Mouse (Mus musculus): ENCODE data around the gene Baiap2l2. TPM values are rescaled to one million over a fixed set of nuclear protein-coding genes. Genes with fewer than 3 reads are reported as not detected.
A peak's percentile ranks its signal among the peaks of the same experiment; 100 is the strongest.

Gene Baiap2l2
- 1 to 10 TPM; 2.8 to 4.8 TPM for total RNA-seq (2021)
- long read RNA-seq, partial matches to known transcripts, result 2 of 3 reads
- long read RNA-seq, other reads (novel, unspliced or antisense), result 1 of 3 reads

DNA sequence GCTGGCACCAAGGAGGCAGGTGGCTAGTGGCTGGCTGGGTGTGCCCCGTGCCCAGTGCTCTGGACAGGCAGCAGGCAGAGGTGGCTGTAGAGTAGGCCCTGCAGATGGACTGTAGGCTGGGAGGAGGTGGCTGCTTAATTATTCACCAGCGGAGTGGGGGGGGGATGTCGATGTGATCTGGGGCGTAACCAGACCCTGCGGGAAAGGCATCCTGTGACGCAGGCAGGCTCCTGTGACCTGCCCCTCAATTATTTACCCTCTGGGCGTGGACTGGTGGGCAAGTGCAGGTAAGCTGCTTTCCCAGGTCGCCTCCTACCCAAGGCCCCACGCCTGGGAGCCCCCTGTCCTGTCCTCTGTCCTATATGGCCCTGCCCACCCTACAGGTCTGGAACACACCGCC lies at the start of gene Baiap2l2:
TSS of gene Baiap2l2 (minus strand) at position 139 of the 400 bp plus-strand sequence.
- no peak for DNase-seq (ENCODE audit: low spot score in 2 of 2)

DNA sequence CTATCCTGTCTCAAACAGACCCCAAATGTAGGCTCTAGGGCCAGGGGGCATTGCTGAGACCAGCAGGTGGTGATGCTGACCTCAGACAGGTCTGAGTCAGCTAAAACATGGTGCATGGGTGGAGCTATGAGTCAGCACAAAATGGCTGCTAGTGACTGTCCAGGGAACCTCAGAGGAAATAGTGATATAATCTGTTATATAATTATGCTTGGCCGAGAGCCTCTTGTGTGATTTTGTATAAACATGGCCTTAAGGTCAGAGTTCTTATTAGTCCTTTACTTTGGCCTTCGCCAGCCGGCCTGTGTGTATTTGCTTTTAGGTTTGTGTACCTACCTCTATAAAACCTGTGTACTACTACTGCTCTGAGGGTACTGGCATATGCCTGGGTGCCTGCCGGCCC lies 48.1 kb upstream of the Baiap2l2 start:
- DNase-seq (ENCODE audit: low spot score in 2 of 2), result no peak

DNA sequence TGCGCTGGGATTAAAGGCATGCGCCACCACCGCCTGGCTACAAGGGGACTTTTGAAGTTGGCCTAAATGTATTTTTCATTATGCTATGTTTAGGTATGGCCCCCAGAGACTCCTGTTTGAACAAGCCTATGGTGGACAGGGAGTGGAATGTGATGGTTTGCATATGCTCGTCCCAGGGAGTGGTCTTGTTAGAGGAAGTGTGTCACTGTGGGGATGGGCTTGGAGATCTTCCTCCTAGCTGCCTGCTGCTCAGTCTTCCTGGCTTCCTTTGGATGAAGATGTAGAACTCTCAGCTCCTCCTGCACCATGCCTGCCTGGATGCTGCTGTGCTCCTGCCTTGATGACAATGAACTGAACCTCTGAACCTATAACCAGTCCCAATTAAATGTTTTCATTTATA lies 45.2 kb upstream of the Baiap2l2 start:
- no peak for DNase-seq (ENCODE audit: low spot score in 2 of 2)

DNA sequence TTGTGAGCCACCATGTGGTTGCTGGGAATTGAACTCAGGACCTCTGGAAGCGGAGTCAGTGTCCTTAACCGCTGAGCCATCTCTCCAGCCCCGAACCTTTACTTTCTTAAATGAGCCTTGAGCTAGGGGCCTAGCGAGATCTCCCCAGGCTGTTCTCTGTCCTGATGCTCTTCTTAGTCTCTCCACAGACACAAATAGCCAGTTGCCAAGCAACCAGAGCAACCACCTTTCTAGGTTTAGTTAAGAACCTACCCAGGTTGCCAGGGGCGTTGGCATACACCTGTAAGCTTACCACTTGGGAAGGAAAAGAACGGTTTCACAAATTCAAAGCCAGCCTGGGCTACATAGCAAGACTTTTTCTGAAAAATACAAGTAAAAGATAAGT lies 44.6 kb upstream of the Baiap2l2 start:
- no peak for DNase-seq (ENCODE audit: low spot score in 2 of 2)

DNA sequence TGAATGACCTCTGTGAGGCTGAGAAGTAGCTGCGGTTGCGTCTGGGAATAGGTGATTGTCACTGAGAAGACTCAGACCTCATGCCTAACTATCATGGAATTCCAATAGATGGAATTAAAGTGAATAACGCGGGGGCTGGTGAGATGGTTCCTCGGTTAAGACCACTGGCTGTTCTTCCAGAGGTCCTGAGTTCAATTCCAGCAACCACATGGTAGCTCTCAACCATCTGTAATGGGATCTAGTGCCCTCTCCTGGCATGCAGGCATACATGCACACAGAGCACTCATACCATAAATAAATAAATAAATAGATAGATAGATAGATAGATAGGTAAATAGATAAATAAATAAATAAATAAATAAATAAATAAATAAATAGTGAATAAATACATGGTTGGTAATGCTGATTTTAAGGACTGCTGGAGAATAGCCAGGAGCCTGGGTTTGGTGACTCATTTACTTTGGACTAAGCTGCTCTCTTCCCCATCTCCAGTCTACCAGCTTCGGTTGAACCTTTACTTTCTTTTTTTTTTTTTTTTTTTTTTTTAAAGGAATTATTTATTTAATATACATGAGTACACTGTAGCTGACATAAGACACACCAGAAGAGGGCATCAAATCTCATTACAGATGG lies 44.1 kb upstream of the Baiap2l2 start:
- DNase-seq (ENCODE audit: low spot score in 2 of 2), result no peak

DNA sequence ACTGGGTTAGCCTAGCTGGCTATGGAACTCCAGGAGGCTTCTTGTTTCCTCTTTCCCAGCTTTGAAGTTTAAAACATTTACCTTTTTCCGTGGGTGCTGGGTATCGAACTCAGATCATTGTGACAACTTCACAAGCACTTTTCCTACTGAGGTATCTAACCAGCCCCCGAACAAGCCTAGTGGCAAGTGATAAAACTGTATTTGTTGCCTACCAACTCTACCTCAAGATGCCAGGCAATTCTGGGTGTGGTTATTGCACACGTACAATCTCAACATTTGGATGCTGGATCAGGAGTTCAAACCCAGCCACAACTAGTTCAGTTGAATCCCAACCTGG lies 43.6 kb upstream of the Baiap2l2 start:
- no peak for DNase-seq (ENCODE audit: low spot score in 2 of 2)

DNA sequence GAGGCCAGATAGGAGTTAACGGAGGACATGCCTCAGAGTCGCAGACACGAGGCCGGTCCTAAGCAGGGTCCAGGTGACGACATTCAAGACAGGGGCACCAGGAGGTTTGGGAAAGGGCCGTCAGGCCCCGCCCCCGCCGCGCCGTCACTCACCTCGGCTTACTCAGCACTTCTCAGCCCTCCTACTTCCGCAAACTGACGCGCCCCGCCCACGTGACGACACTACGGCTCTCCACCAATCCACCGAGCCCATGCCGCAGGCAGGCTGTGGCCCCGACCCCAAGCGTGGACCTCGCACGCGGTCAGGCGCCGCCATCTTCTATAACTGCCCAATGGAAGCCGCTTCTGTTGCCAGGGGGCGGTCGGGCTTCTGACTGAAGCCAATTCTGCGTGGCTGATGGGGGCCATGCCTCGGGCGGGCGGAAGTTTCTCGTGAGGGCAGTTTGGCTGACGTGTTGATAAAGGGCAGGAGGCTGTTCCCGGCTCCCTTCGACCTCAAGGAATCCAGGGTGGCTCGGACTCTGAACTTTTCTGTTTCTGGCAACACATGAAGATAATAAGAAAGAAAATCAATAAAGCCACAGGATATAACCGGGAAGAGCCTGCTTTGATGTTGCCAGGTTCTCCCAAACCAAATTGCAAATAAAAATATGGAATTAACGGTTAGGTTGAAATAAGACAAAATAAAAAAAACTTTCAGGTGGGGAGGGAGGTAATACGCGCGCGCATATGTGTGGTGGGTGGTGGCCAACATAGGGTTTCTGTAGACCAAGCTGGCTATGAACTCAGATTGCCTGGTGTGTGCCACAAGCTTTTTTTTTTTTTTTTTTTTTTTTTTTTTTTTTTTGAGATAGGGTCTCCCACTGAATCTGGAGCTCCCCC lies 43.0 kb upstream of the Baiap2l2 start, which contains the start of gene Pla2g6:
TSS of gene Pla2g6 (minus strand) at position 333 of the 881 bp plus-strand sequence.
- DNase-seq (ENCODE audit: low spot score in 2 of 2), result peak; percentile 98

DNA sequence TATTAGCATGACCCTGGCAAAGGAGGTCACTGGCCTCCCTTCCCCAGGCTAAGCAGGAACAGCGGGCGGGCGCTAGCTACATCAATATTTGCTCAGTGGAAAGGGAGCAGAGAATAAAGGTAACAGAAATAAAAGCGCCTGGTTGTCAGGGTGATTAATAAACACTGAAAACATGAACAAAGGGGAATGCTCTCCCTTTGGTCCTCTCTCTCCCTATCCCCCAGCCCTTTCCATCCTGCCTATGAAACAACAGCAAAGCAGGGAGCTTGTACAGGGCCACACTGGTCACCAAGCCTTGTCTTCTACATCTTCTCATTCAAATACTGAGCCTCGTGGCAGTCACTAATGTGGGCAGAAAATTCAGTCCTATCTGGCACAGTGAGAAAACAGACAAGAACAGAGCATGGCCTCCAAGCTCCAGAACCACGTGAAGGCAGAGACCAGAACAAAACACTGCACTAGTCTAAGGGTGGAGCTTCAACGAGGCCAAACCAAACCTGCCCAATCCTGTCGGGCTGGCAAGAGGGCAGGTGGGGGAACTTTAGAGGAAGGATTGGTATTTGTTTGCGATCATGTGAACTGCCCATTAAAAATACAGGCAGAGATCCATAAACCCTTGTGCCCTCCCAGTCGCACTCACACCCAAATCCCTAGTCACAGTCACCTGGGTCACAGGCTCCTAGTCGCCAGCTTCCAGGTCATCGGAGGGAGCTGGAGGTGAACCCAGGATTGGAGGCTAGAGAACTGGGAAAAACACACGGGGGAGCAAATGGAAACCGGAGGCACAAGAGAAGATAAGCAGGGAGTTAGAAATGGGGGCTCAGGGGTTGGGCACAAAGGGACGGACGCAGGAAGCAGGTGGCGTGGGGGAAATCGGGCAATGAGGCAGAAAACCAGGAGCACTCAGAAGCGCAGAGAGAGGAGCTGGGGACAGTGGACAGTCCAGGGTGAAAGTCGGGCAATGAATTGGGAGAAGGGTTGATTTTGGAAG lies 41.9 kb upstream of the Baiap2l2 start:
- DNase-seq (ENCODE audit: low spot score in 2 of 2), result peak; percentile 45 to 48

DNA sequence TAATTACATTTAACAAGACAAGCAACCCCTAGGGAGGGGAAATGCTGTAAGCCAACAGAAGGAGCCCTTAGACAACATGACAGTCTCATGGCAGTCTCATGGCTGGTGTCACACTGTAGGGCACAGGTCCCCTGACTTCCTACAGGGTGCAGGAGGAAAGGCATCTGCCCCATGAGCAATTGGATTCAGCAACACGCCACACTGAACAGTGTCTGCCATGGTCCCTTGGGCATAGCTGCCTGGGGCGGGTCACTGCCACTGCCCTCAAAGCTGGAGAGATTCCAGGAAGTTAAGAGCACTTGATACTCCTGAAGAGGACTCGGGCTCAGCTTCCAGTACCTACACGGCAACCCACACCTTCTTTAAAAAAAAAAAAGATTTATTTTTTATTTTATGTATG lies 40.9 kb upstream of the Baiap2l2 start:
- no peak for DNase-seq (ENCODE audit: low spot score in 2 of 2)

DNA sequence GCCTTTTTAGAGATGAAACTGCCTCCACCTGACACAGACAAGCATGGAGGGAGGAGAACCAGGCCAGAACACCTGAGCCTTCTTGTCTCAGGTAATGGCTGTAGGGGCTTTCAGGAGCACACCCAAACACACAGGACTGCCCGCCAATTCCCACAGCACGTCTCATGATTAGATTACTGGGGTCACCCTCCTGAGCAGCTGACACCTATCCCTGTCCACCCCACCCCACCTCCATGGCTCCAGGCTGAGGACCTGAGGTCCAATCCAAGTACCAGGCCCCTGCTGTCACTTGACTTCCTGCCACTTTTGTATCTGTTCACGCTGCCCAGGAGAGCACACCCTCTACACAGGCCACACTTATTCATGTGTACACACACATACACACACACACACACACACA lies 40.4 kb upstream of the Baiap2l2 start:
- no peak for DNase-seq (ENCODE audit: low spot score in 2 of 2)

DNA sequence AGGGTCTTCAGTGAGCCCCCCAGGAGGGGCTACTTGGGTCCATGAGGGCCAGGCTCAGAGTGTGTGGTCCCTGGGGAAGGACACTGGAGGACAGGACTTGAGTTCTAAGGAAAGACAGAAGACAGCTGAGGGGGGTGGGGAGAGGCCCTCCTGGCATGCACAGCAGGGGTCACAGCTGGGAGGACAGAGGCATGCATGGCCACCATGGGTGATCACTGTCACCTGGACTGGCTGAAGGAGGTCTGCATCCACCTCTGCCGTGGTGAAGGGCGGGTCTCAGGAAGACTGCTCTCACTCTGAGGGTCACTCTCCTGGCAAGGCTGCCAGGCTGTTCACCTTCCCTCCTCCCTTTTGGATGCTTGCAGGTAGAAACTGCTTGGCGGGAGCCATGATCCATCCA lies 39.0 kb upstream of the Baiap2l2 start:
- no peak for DNase-seq (ENCODE audit: low spot score in 2 of 2)

DNA sequence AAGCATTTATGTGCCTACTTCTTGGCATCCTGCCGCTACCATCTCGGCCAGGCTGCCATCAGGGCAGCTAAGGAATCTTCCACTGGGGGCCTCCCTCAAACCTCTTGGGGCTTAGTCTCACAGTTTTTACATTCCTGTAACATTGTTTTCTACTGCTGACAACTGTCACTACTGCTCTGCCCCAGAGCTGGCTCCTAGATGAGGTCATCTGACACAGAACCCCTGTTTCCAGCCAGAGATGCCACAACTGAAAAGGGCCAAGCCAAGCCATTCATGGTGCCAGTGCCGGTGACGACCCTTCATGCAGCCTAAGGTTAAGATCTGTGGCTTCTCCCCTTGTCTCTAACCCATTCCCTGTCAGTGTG lies 38.4 kb upstream of the Baiap2l2 start:
- DNase-seq (ENCODE audit: low spot score in 2 of 2), result no peak

DNA sequence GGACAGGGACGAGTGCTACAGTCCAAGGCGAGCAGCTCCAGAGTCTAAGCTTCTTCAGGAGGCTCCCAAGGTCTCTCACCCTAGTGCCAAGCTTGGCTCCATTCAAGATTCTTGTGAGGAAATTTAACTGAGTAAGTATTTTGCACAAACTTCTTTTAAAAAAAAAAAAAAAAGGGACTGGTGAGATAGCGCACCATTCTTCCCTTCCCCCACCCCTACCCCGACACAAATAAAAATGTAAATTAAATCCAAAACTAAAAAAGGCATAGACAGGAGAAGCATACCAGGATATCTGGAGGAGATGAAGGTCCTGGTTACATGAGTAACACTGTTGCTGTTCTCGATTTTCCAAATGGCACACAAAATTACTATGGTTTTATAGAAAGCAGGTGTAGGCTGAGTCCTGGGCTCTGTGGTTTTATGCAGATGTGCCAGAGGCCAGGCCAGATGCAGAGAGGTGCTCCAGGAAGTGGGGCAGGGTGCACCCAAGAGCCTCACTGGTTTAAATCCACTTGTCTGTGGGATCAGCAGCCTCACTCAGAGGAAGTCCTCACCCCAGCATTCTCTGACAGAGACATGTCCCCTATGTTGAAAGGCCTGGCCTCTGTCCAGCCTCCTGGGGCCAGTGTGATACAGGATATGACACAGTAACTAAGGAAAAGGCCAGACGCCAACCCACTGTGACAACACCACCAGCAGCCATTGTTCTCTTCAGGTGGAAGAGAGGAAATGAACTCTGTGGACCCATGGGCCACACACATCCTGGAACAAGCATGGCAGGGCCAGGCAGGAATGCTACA lies 37.9 kb upstream of the Baiap2l2 start:
- no peak for DNase-seq (ENCODE audit: low spot score in 2 of 2)

DNA sequence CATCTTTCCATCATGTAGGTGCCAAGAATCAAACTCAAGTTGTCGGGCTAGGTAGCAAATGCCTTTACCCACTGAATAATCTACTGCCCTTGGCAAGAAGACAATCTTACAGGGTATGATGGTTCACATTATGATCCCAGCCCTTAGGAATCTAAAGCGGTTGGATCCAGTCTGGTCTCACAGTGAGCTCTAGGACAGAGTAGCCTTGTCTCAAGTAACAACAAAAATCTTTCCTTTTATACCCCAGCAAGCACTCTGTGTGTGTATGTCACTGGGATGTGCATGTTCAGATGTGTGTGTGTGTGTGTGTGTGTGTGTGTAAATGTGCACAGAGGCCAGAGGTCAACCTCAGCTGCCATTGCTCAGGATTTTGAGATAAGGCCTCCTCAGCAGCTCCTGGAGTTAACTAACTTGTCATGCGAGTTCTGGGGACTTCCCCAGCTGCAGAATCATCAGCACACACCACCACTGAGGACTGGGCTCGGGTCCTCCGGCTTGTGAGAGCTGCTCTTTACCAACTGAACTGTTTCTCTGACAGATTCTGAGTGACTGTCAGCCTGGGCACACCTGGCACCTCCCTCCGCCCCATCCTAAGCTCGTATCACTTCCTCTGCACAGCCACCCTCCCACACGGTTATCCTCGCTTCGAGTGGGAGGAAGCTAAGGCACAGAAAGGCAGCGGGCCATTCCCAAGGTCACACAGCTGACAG lies 37.1 kb upstream of the Baiap2l2 start:
- DNase-seq (ENCODE audit: low spot score in 2 of 2), result no peak

DNA sequence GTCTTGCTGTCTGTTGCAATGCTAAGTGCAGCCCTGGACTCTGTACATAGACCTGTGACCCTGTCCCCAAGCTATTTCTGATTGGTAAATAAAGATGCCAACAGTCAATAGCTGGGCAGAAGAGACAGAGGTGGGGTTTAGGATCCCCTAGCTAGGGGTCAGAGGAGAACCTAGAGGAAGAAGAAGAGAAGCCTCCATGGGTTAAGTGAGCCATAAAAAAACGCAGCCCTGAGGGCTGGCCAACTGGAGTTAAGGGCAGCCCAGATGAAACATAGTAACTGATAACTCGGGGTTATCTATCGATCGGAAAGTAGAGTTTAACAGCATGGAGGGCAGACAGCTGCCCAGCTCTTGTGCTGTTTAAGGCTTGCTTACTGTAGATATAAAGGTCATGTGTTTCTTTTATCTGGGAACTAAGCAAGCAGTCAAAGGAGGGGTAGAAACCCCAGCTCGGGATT lies 36.4 kb upstream of the Baiap2l2 start:
- no peak for DNase-seq (ENCODE audit: low spot score in 2 of 2)

DNA sequence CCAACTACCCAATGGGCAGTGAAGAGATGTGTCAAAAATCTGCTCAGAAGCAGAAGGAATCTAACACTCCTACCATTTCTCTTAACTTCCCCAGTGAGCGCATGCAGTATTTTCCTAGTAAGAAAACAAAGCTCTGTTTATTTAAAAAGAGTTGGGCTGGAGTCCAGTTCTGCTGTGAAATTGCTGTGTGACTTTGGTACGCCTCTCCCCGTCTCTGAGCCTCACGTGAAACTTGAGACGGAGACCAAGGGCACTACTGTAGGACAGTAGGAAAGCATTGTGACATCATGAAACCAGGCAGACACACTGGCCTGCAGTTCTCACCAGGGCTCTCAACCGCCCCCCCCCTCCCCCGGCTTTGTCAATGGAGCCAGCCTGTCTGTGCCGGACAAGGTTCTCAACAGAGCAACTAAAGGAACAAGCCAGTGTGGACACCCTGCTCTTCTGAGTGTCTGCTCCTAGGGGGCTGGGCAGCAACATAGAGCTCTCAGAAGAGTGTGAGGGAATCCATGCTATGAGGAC lies 28.6 kb upstream of the Baiap2l2 start:
- no peak for DNase-seq (ENCODE audit: low spot score in 2 of 2)

DNA sequence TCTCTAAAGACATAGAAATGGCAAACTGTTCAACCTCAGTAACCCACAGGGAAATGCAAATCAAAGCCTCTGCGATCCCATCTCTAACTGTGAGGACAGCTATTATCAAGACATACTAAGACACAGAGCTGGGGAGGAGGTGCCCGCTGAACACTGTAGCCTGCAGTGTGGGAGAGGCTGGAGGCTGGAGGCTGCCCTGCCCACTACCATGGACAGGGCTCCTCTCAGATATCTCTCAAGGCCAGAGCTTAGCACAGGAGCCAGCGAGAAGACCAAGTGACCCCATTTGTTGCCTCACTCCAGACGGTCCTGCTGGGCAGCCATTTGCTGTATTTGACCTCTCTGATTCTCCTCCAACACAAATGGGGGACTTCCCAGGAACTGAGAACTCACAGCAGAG lies 22.5 kb upstream of the Baiap2l2 start:
- DNase-seq (ENCODE audit: low spot score in 2 of 2), result no peak

DNA sequence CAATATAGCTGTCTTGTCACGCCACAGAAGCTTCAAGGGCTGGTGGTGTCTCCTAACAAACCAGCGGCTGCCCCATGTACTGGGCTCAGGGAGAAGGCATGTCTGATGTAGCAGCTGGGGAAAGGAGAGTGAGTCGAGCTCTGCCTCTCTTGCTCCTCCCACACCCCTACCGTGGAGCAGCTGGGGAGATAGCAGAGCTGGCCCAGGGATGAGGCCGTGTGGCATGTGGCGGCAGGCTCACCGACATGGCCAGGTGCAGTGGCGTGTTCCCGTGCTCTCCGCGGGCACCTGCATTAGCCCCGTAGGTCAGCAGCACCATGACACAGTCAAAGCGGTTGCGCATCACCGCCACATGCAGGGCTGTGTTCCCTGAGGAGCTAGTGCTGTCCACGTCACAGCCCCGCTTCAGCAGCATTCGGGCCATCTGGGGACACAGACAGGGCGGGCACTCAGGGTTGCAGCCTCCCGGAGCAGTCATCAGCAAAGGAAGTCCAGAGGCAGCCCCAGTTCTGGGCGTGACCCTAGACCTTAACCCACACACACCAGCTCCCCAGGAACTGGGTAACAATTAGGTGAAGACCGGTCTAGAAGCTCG lies 20.8 kb upstream of the Baiap2l2 start:
- no peak for DNase-seq (ENCODE audit: low spot score in 2 of 2)

DNA sequence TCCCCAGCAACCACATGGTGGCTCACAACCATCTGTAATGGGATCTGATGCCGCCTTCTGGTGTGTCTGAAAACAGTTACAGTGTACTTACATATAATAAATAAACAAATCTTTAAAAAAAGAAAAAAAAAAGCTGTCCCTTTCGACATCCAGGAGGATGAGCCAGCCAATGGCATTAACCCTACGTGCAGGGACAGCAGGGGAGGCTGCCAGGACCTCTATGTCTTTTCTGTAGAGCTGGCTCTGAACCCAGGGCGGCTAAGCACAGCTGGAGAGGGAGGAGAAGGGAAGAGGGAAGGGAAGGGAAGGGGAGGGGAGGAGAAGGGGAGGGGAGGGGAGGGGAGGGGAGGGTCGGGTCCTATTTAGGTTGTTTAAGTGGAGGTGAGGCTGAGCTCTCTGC lies 19.5 kb upstream of the Baiap2l2 start:
- DNase-seq (ENCODE audit: low spot score in 2 of 2), result no peak
